Mouse (Mus musculus) embryonic fibroblast, embryonic 13.5 days (primary cell): ENCODE measurements around the gene Pcsk5. TPM values are rescaled to one million over a fixed set of nuclear protein-coding genes. Genes with fewer than 3 reads are reported as not detected.

Source experiments
- H3K27ac ChIP-seq: 2 replicates; pipeline ENCODE4 v1.5.1; 2012; ENCODE audit warnings: low read length, control low read depth, inconsistent platforms; ENCODE audit not compliant: insufficient read depth
- H3K4me1 ChIP-seq: 2 replicates; pipeline ENCODE4 v1.6.1; 2011; ENCODE audit warnings: low read length; ENCODE audit not compliant: control insufficient read depth, insufficient read depth
- H3K4me3 ChIP-seq: 2 replicates; pipeline ENCODE4 v1.5.1; 2011; ENCODE audit warnings: mild to moderate bottlenecking, control low read depth, low read length; ENCODE audit not compliant: insufficient read depth
- CTCF ChIP-seq: IDR thresholded peaks from 2 replicates; pipeline ENCODE4 v1.5.1; 2011; ENCODE audit warnings: mild to moderate bottlenecking, control low read depth, low read length, moderate library complexity, borderline replicate concordance; ENCODE audit not compliant: insufficient read depth
- POLR2A ChIP-seq: IDR thresholded peaks from 2 replicates; pipeline ENCODE4 v1.6.1; 2011; ENCODE audit warnings: low read depth, mild to moderate bottlenecking, control low read depth, low read length, moderate library complexity
- polyA plus RNA-seq: library from polyadenylated mRNA; stranded (reverse); fragments of >200 nt; gene quantifications from 2 replicates; pipeline ENCODE4 v1.2.4, GENCODE M21; 2011; ENCODE audit warnings: low read depth; ENCODE audit not compliant: missing spikeins, insufficient read length

Gene Pcsk5
- polyA plus RNA-seq, 1 experiment: 5.4 TPM

- H3K4me3 ChIP-seq: no peak overlapping the region
- TF ChIP-seq CTCF (no peak), POLR2A (no peak)
- H3K4me1 ChIP-seq: no peaks in the 10 kb centered on the region
- H3K27ac ChIP-seq: no peak overlapping the region
These were observed 52.8 kb downstream of the Pcsk5 start for GRCm38 (mm10) chr19:17784401-17785192.

- no peaks in the 10 kb centered on the region for H3K4me1 ChIP-seq
- TF ChIP-seq CTCF (no peak), POLR2A (no peak)
- H3K4me3 ChIP-seq: no peak overlapping the region
- H3K27ac ChIP-seq: no peak overlapping the region
These were observed 54.2 kb downstream of the Pcsk5 start for GRCm38 (mm10) chr19:17783231-17783630.

- Histone ChIP-seq H3K27ac (no peak overlapping the region), H3K4me1 (no peaks in the 10 kb centered on the region), H3K4me3 (no peak overlapping the region)
- no peak for TF ChIP-seq POLR2A
- no peak for TF ChIP-seq CTCF
These were observed 56.1 kb downstream of the Pcsk5 start for GRCm38 (mm10) chr19:17781323-17781722.

- no peak for TF ChIP-seq CTCF
- TF ChIP-seq POLR2A: no peak
- Histone ChIP-seq H3K4me1 (no peaks in the 10 kb centered on the region), H3K4me3 (no peak overlapping the region), H3K27ac (no peak overlapping the region)
These were observed 61.5 kb downstream of the Pcsk5 start for GRCm38 (mm10) chr19:17775943-17776342.

- TF ChIP-seq CTCF (no peak), POLR2A (no peak)
- no peak overlapping the region for H3K27ac ChIP-seq
- H3K4me3 ChIP-seq: no peak overlapping the region
- no peaks in the 10 kb centered on the region for H3K4me1 ChIP-seq
These were observed 62.3 kb downstream of the Pcsk5 start for GRCm38 (mm10) chr19:17775097-17775496.

GRCm38 (mm10) chr19:17774061-17774460 lies 63.4 kb downstream of the Pcsk5 start:
- TF ChIP-seq CTCF: no peak
- no peak for TF ChIP-seq POLR2A
- no peak overlapping the region for H3K4me3 ChIP-seq
- no peaks in the 10 kb centered on the region for H3K4me1 ChIP-seq
- no peak overlapping the region for H3K27ac ChIP-seq

GRCm38 (mm10) chr19:17769610-17770399 lies 67.6 kb downstream of the Pcsk5 start:
- no peaks in the 10 kb centered on the region for H3K4me1 ChIP-seq
- H3K4me3 ChIP-seq: no peak overlapping the region
- no peak overlapping the region for H3K27ac ChIP-seq
- no peak for TF ChIP-seq CTCF
- TF ChIP-seq POLR2A: no peak

GRCm38 (mm10) chr19:17765001-17765400 lies 72.4 kb downstream of the Pcsk5 start:
- no peak overlapping the region for H3K27ac ChIP-seq
- H3K4me1 ChIP-seq: no peaks in the 10 kb centered on the region
- TF ChIP-seq POLR2A: no peak
- no peak overlapping the region for H3K4me3 ChIP-seq

- Histone ChIP-seq H3K4me1 (no peaks in the 10 kb centered on the region), H3K27ac (no peak overlapping the region), H3K4me3 (no peak overlapping the region)
- TF ChIP-seq POLR2A: no peak
- TF ChIP-seq CTCF: no peak
These were observed 74.7 kb downstream of the Pcsk5 start for GRCm38 (mm10) chr19:17762740-17763139.

- Histone ChIP-seq H3K4me1 (no peaks in the 10 kb centered on the region), H3K27ac (no peak overlapping the region), H3K4me3 (no peak overlapping the region)
- TF ChIP-seq CTCF (no peak), POLR2A (no peak)
These were observed 75.8 kb downstream of the Pcsk5 start for GRCm38 (mm10) chr19:17761678-17762077.

GRCm38 (mm10) chr19:17752841-17753240 lies 84.6 kb downstream of the Pcsk5 start:
- TF ChIP-seq POLR2A (no peak), CTCF (no peak)
- H3K4me1 ChIP-seq: no peaks in the 10 kb centered on the region
- H3K4me3 ChIP-seq: no peak overlapping the region
- H3K27ac ChIP-seq: no peak overlapping the region
